Mouse (Mus musculus) monocyte, adult 5-6 weeks (primary cell): Measurements from ENCODE around the gene Rps26. TPM values are rescaled to one million over a fixed set of nuclear protein-coding genes. Genes with fewer than 3 reads are reported as not detected.

ENCODE experiments used
- ATAC-seq: fragments of 153-309, 156-312 bp; replicated peaks from 2 replicates; pipeline ENCODE4 v1.8.0; 2017; ENCODE audit warnings: mild to moderate bottlenecking; ENCODE audit not compliant: low TSS enrichment, insufficient number of reproducible peaks, severe bottlenecking, poor library complexity, low FRiP score
- total RNA-seq: library from RNA; stranded (forward); fragments of 200-1000, 200-491, 200-594 nt; gene quantifications from 3 replicates; pipeline ENCODE4 v1.2.3, GENCODE M21; 2017

Gene Rps26
- 224 to 301 TPM (median 295 TPM) in 3 replicates for total RNA-seq

DNA sequence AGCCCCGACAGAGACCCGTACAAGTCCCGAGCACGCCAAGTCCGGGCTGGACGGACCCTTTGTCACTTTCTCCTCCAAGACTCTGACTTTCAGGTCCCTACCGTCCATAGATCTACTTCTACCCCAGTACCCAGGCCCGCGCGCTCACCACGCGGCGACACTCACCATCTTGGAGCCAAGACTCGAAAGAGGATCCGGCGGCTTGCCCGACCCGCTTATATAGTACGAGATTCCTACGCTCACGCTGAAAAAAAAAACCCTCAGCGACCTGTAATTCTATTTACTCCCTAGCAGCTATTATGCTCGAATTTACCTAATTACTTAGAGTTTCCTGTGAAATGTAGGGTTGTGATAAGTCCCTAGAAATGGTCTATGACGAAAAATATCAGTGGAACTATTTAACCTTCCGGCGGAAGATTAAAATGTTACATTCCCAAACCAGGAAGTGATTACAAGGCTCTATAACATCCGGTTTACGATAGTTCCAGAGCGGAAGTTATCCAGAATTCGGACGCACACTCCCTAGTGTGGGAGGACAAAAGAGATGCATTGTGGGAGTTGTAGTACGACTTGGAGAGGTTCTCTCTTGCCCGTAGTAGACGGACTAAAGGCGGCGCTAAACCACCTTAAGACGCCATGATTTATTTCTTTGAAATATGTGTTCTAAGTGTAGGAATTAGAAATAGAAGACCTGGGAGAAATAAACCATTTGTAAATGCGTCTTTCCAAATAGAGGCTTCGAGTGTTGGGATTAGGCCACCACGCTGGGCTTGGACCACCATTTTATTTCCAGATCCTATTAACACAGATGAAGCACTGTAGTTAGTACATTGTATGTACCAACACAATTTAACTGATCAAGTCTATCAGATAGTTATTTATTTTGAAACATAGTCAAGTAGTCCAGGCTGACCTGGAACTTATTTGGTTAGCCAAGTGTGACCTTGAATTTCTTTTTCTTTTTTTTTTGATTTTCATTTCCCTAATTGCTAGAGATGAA is at the start of gene Rps26:
Rps26 (minus strand) TSS at position 437 of the 1,000 bp plus-strand sequence.
- ATAC-seq, result peak; percentile 98

GRCm38 (mm10) chr10:128674469-128675008 is 48.0 kb upstream of the Rps26 start:
- ATAC-seq, result no peak

GRCm38 (mm10) chr10:128673763-128674468 is 47.4 kb upstream of the Rps26 start, which contains the start of gene Suox:
Gene Suox (minus strand): TSS chr10:128674073.
- ATAC-seq, result peak; percentile 57

DNA sequence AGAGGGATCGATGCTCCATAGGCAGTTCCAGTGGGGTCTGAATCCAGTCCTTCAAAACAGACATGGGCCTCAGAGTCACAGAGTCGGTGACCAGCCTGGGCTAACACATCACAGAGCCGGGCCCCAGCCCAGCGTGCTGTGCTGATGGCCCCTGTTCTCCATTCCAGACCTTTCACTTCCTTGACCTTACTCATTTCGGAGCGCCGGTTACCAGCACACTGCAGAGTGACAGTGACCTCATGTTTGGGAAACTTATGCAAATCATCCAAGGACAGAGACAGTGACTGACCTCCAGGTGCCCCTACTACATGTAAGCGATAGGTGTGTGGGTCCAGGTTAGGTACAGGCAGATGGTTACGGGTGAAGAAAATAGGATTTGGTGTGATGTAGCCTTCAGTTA is 44.6 kb upstream of the Rps26 start:
- ATAC-seq, result no peak

DNA sequence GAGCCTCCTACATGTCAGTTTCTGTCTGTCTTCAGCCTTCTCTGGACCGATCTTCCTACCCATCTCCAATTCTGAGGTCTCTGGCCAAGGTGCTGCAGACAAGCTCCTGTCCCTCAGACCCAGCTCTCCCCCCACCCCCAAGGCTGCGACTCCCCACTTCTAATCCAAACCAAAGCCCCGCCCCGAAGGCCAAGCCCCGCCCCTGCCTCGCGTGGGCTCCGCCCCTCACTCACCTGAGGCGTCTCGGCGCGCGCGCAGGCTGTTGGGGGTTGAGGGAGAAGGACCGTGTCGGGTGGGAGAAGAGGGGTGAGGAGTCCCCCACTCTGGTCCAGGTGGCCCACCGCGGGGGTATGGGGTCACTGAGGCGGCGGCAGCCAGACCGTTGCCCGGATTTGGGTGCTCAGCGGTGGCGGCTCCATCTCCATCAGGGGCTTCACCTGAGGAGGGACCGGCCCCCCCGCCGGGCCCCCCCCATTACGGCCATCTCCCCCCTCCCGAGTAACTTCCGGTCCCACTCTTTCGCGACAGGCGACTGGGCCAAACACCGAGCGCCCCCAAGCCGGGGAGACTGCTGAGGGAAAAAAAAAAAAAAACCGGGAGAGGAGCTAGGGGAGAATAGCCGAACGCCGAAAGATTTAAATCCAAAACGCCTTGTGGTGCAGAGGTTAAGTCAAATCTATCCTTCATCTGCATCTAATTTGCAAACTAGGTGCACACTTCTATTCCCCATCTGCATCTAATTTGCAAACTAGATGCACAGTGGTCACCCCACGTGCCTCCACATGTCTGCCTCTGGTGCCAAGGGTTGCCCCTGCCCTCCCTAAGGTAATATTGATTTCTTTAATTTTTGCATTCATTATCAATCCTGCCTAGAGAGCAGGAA is 42.5 kb upstream of the Rps26 start:
- no peak for ATAC-seq

GRCm38 (mm10) chr10:128665806-128666205 is 39.3 kb upstream of the Rps26 start:
- ATAC-seq, result no peak

DNA sequence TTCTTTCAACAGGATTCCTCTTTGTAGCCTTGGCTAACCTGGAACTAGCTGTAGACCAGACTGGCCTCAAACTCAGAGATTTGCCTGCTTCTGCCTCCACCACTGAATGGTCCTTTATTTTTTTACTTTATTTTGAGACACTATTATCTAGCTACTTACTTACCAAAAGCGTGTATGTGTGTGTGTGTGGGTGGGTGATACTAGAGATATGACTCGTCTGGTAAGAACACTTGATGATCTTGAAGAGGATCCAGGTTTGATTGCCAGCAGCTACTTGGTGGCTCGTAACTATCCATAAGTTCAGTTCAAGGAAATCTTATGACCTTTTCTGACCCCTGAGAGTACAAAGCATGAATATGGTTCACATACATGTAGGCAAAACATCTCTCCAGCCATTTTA is 38.8 kb upstream of the Rps26 start:
- no peak for ATAC-seq

- no peak for ATAC-seq
Observed at GRCm38 (mm10) chr10:128664808-128665207, 38.3 kb upstream of the Rps26 start.

DNA sequence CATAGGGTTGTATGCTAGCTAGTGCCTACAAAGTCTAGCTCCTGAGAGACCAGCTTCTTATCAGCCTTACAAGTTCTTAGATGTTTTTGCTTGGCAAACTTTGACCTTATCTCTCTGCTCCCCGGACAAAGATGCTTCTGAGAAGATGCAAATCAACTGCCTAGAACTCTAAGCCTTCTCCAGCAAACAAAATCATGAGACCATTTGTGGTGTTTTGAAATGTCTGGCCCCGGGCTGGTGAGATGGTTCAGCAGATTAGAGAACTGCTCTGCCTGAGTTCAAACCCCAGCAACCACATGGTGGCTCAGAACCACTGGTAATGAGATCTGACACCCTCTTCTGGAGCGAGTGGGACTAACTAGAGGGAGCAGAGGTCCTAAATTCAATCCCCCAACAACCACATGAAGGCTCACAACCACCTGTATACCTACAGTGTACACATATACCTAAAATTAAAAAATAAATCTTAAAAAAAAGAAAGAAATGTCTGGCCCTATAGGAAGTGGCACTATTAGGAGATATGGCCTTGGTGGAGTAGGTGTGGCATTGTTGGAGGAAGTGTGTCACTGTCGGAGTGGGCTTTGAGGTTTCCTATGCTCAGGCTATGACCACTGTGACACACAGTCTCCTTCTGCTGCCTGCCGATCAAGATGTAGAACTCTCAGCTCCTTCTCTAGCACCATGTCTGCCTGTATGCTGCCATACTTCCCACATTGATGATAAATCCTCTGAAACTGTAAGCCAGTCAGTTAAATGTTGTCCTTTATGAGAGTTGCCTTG is 37.1 kb upstream of the Rps26 start:
- no peak for ATAC-seq

GRCm38 (mm10) chr10:128662465-128662864 is 35.9 kb upstream of the Rps26 start:
- ATAC-seq, result no peak

DNA sequence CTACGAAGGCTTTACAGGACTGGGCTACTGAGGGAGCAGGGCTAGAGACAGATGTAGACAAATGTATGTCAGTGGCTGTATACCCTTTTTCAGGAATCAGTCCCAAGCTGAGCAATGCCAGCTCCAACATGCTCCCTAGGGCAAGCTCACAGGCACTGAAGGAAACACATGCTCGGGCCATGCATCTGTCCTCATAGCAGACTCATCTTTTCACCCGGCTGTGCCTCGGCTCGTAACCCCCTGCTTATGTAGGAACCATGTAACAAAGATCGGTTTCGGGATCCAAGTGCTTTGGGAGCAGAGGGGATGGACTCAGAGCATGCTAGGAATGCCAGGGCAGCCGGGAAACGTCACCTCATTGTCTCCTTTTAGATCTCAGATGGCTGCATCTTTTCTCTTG is 32.9 kb upstream of the Rps26 start:
- ATAC-seq, result no peak

DNA sequence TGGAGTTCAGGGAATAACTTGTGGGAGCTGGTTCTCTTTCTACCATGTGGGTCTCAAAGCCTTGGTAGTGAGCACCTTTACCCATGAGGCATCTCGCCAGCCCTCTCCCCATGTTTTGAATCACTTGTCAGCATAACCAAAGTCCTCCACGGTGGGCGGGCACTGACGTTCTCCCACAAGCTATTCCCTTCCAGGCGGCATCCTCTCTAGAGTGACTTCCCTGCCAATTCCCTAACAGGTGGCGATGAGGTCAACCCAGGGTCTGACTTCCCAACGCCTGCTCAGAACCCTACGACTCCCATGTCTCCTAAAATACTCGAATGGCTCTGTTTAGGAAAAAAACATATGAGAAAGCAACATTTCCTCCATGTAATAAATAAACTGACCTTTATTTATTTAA is 31.3 kb upstream of the Rps26 start:
- no peak for ATAC-seq

GRCm38 (mm10) chr10:128656731-128657130 is 30.2 kb upstream of the Rps26 start:
- ATAC-seq, result no peak

DNA sequence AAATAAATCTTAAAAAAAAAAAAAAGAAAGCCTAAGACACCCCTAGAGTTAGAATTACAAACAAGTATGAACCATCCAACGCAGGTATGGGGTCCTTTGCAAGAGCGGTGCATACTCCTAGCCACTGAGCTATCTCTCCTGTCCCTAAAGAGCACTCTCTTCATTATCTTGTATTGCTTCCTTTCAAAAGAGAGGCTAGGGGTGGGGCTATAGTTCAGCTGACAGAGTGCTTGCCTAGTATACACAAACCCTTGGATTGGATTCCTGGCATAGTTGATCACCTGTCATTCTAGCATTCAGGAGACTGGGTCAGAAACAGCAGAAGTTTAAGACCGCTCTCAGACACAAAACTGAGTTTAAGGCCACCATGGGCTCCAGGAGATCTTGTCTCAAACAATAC is 28.7 kb upstream of the Rps26 start:
- ATAC-seq, result no peak

DNA sequence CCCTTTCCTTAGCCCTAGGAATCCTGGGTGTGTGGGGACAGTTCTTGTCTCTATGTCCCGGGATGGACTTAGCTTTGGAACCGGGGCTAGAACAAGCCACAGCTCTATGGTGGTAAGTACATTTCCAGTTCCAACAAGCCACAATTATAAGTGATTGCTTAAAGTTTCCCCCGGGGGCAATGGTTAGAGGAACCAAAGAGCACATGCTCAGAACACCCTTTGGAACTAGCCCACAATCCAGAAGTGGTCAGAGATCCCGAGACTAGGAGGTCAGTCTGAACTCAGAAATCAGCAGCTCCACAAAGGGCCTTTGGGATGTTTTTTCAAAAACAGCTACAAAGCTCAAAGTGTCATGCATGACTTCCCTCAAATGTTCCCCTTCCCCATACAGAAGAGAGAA is 27.3 kb upstream of the Rps26 start:
- no peak for ATAC-seq

GRCm38 (mm10) chr10:128646139-128647089 is 19.9 kb upstream of the Rps26 start:
- ATAC-seq, result no peak
